Mouse (Mus musculus) stomach, embryonic 16.5 days (tissue): ENCODE results near the gene Sim2. TPM values are rescaled to one million over a fixed set of nuclear protein-coding genes. Genes with fewer than 3 reads are reported as not detected.
A peak's percentile ranks its signal among the peaks of the same experiment; 100 is the strongest.

Source experiments
- ATAC-seq: fragments of 200-750 bp; cut with Nextera tagmentation; 2 replicates; pipeline ENCODE4 v1.8.0; 2017; ENCODE audit warnings: moderate number of reproducible peaks, moderate TSS enrichment; ENCODE audit not compliant: insufficient read depth, low FRiP score
- H3K27ac ChIP-seq: fragments of 300-500 bp; sonication (generic); 2 replicates; pipeline ENCODE4 v1.5.1; 2014; ENCODE audit warnings: low read length
- H3K27me3 ChIP-seq: fragments of 300-500 bp; sonication (generic); 2 replicates; pipeline ENCODE4 v1.6.1; 2014; ENCODE audit warnings: low read length, control low read depth, mixed read lengths; ENCODE audit not compliant: control insufficient read depth, insufficient read depth
- H3K36me3 ChIP-seq: fragments of 300-500 bp; sonication (generic); 2 replicates; pipeline ENCODE4 v1.6.1; 2014; ENCODE audit warnings: low read length; ENCODE audit not compliant: control insufficient read depth, insufficient read depth
- H3K4me1 ChIP-seq: fragments of 300-500 bp; sonication (generic); 2 replicates; pipeline ENCODE4 v1.6.1; 2014; ENCODE audit warnings: low read length, control low read depth, mixed read lengths; ENCODE audit not compliant: control insufficient read depth, insufficient read depth
- H3K4me2 ChIP-seq: fragments of 300-500 bp; sonication (generic); 2 replicates; pipeline ENCODE4 v1.6.1; 2014; ENCODE audit warnings: low read depth, low read length, mixed read lengths
- H3K4me3 ChIP-seq: fragments of 300-500 bp; sonication (generic); replicated peaks from 2 replicates; pipeline ENCODE4 v1.5.1; 2014; ENCODE audit warnings: mild to moderate bottlenecking, low read length
- H3K9ac ChIP-seq: fragments of 300-500 bp; sonication (generic); 2 replicates; pipeline ENCODE4 v1.6.1; 2014; ENCODE audit warnings: low read length
- H3K9me3 ChIP-seq: fragments of 300-500 bp; sonication (generic); replicated peaks from 2 replicates; pipeline ENCODE4 v1.6.1; 2016; ENCODE audit warnings: low read length, control low read depth; ENCODE audit not compliant: control insufficient read depth
- WGBS: fragments of 180-500 bp; shearing (Covaris S2); extraction: QIAGEN DNeasy Blood & Tissue Kit; methylation state at CpG from one replicate; pipeline ENCODE4 v1.1.7; 2014; 5-methylcytosine and 5-hydroxymethylcytosine counted together
- polyA plus RNA-seq: library from polyadenylated mRNA; unstranded; fragments of >200 nt; fragmentation: Nextera tagmentation; extraction: Ambion mirVana; gene quantifications from 2 replicates; pipeline ENCODE4 v1.2.1, GENCODE M21; 2015

Sim2 gene
- polyA plus RNA-seq, 1 experiment from 2014 or later = 0.17 TPM

GRCm38 (mm10) chr16:94092511-94093150 lies 7.9 kb downstream of the Sim2 start:
- H3K4me1 ChIP-seq = no peaks in the 10 kb centered on the region
- 9% methylated on average over 12 of the region's 12 CpGs for WGBS
- H3K27me3 ChIP-seq = peaks cover 91% of the 10 kb centered on the region
- H3K36me3 ChIP-seq = no peaks in the 10 kb centered on the region
- no peak overlapping the region for H3K9ac ChIP-seq
- H3K4me2 ChIP-seq = no peak overlapping the region
- no peak for ATAC-seq
- no peaks in the 10 kb centered on the region for H3K9me3 ChIP-seq
- H3K27ac ChIP-seq = no peak overlapping the region
- no peak overlapping the region for H3K4me3 ChIP-seq

- Histone ChIP-seq H3K4me2 (no peak overlapping the region), H3K27me3 (peaks cover 91% of the 10 kb centered on the region), H3K36me3 (no peaks in the 10 kb centered on the region), H3K9ac (no peak overlapping the region), H3K4me3 (no peak overlapping the region), H3K27ac (no peak overlapping the region), H3K4me1 (no peaks in the 10 kb centered on the region), H3K9me3 (no peaks in the 10 kb centered on the region)
- WGBS = 7% methylated on average over 24 of the region's 24 CpGs
- no peak for ATAC-seq
Observed at GRCm38 (mm10) chr16:94093151-94093863, 8.6 kb downstream of the Sim2 start.

- 5% methylated on average over 48 of the region's 48 CpGs for WGBS
Observed at GRCm38 (mm10) chr16:94094251-94095108, 9.7 kb downstream of the Sim2 start.

GRCm38 (mm10) chr16:94095109-94095822 lies 10.5 kb downstream of the Sim2 start:
- H3K36me3 ChIP-seq = no peaks in the 10 kb centered on the region
- WGBS = 3% methylated on average over 26 of the region's 26 CpGs
- H3K4me2 ChIP-seq = no peak overlapping the region
- no peak overlapping the region for H3K4me3 ChIP-seq
- no peak overlapping the region for H3K9ac ChIP-seq
- peaks cover 74% of the 10 kb centered on the region for H3K27me3 ChIP-seq
- no peaks in the 10 kb centered on the region for H3K9me3 ChIP-seq
- no peaks in the 10 kb centered on the region for H3K4me1 ChIP-seq
- ATAC-seq = no peak
- no peak overlapping the region for H3K27ac ChIP-seq

More at GRCm38 (mm10) chr16:94094251-94095108, 9.7 kb downstream of the Sim2 start:
- Histone ChIP-seq H3K27me3 (peaks cover 81% of the 10 kb centered on the region), H3K9ac (no peak overlapping the region), H3K4me1 (no peaks in the 10 kb centered on the region), H3K4me2 (no peak overlapping the region), H3K27ac (no peak overlapping the region), H3K36me3 (no peaks in the 10 kb centered on the region), H3K9me3 (no peaks in the 10 kb centered on the region), H3K4me3 (no peak overlapping the region)
- ATAC-seq = no peak

- no peaks in the 10 kb centered on the region for H3K9me3 ChIP-seq
- peaks cover 61% of the 10 kb centered on the region for H3K27me3 ChIP-seq
- peaks cover 2% of the 10 kb centered on the region; the same call in 1 of the 2 replicates for H3K4me1 ChIP-seq
- 11% methylated on average over 14 of the region's 14 CpGs for WGBS
- no peak overlapping the region for H3K4me3 ChIP-seq
- no peak overlapping the region for H3K9ac ChIP-seq
- H3K36me3 ChIP-seq = no peaks in the 10 kb centered on the region
- ATAC-seq = no peak
- no peak overlapping the region for H3K4me2 ChIP-seq
- no peak overlapping the region for H3K27ac ChIP-seq
Observed at GRCm38 (mm10) chr16:94096479-94096878, 11.7 kb downstream of the Sim2 start.

- Histone ChIP-seq H3K27ac (no peak overlapping the region), H3K4me2 (no peak overlapping the region), H3K9ac (no peak overlapping the region), H3K27me3 (peaks cover 49% of the 10 kb centered on the region), H3K9me3 (no peaks in the 10 kb centered on the region), H3K4me1 (peaks cover 5% of the 10 kb centered on the region; the same call in 1 of the 2 replicates), H3K36me3 (no peaks in the 10 kb centered on the region), H3K4me3 (no peak overlapping the region)
- WGBS = 27% methylated on average over 12 of the region's 12 CpGs
- ATAC-seq = peak; percentile 58; the same call in 1 of the 2 replicates
Observed at GRCm38 (mm10) chr16:94097724-94098455, 13.2 kb downstream of the Sim2 start.

- no peak overlapping the region for H3K4me2 ChIP-seq
- no peak overlapping the region for H3K27ac ChIP-seq
- no peak for ATAC-seq
- WGBS = 77% methylated on average over 7 of the region's 7 CpGs
- peaks cover 4% of the 10 kb centered on the region; the same call in 1 of the 2 replicates for H3K27me3 ChIP-seq
- H3K9me3 ChIP-seq = no peaks in the 10 kb centered on the region
- H3K4me3 ChIP-seq = no peak overlapping the region
- H3K9ac ChIP-seq = no peak overlapping the region
- H3K4me1 ChIP-seq = no peaks in the 10 kb centered on the region
- no peaks in the 10 kb centered on the region for H3K36me3 ChIP-seq
Observed at GRCm38 (mm10) chr16:94113160-94113559, 28.4 kb downstream of the Sim2 start.

- no peak for ATAC-seq
- Histone ChIP-seq H3K36me3 (no peaks in the 10 kb centered on the region), H3K27me3 (peaks cover 4% of the 10 kb centered on the region; the same call in 1 of the 2 replicates)
Observed at GRCm38 (mm10) chr16:94114693-94115092, 30.0 kb downstream of the Sim2 start.

More at GRCm38 (mm10) chr16:94114693-94115092, 30.0 kb downstream of the Sim2 start:
- Histone ChIP-seq H3K4me2 (no peak overlapping the region), H3K27ac (no peak overlapping the region), H3K4me3 (no peak overlapping the region), H3K9me3 (no peaks in the 10 kb centered on the region), H3K9ac (no peak overlapping the region), H3K4me1 (no peaks in the 10 kb centered on the region)
- 63% methylated on average over 9 of the region's 9 CpGs for WGBS
